Mouse (Mus musculus): ENCODE data around the gene Denr.

Gene Denr

DNA sequence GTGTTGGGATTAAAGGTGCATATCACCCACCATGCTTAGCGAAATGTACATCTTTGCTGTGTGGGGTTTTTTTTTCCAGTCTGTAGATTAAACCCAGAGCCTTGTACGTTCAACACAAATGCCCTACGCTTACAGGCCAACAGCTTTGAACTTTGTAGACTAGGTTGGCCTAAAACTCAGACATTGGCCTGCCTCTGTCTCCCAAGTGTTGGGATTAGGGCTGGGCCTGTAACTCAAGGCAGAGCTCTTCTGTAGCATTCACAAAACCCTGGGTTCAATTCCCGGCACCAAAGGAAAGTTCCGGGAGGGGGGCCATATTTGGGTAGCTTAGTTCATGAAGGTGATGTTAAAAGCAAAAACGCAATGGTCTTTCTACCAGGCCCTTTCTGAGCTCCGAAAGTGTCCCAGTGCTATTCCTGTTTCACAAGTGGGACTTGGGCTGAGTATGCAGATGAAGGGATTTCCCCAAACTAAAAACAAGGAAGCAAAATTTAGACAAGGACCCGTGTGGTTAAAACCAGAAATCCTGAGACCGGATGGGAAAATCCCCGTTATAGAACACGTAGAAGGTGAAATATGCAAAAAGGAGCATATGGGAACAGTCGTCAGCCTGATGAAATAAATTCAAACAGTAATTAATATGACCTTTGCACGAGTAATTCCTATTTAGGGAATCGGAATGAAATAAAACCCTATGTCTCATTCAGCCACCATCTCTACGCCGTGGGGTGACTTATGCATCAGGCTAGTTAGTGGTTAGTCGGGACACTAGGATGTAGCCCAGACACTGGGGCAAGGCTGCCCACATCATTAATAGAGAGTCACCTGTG, 614 bp upstream of the Denr start:
- no peak for DNase-seq (ENCODE audit: extremely low read depth, low read depth, low spot score)

DNA sequence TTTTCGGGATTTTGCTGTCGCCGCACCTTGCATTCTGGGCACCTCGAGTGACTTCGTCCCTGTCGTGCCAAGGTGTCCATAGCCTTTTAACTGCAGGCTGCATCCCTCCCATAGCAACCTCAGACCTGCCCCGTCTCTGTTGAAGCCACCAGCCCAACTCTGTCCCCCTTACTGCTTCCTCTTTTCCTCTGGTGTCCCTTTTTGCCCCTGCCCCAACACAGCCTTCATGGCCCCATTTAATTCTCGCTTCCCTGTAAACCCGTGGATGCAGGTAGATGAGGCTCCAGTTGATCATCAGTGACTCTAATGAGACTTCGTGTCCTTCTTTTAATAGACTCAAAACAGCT, 629 bp downstream of the Denr start:
- DNase-seq (ENCODE audit: extremely low read depth, low read depth, low spot score) = no peak

DNA sequence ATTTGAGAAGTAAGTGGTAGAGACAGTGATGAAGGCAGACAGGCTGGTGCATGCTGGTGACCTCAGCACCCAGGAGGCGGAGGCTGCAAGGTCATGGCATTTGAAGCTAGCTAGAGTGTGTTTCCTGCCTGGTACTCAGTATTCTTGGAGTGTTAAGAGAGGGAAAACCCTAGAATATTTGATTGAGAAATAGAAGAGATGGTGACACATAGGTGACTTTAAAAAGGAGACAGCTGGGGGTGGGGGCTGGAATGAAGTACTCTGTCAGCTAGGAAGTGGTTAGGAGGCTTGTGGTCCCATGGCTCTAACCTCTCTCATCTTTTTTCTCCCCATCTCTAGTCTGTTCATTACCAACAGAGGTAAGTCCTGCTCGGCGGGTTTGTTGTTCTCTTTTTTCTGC, 7.9 kb downstream of the Denr start:
- no peak for DNase-seq (ENCODE audit: extremely low read depth, low read depth, low spot score)

DNA sequence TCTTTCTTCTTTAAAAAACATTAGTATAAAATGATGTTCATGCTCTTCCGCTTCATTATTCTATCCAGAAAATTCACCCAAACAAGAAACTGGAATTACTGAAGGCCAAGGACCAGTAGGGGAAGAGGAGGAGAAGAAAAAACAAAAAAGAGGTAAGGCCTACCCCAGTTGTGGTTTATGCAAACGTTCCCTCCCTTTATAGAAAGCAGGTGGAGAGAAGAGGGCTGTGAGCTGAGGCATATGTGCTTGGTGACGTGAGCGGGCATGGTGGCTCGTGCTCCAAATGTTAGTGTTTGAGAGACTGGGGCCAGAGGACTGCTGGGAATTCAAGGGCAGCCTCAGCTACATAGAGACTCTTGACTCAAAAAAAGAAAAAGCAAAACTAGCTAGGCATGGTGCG, 15.1 kb downstream of the Denr start:
- DNase-seq (ENCODE audit: extremely low read depth, low read depth, low spot score) = no peak

DNA sequence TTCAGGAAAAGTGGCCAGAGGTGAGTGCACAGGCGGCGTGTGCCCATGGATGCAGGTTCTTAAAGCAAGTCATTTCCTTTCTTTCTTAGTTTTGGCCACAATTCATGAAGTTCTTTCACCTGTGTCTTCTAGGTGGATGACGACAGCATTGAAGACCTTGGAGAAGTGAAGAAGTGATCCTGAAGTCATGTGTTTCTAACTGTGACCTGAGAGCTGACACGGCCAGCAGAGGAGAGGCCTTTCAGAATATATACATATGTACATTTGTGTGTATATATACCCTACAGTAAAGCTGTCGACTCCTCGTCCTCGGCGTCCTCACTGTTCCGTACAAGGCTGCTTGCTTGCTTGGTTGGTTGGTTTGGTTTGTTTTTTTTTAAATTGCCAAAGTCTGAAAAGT, 20.1 kb downstream of the Denr start, which contains the start of gene Gm43518:
Gene Gm43518 (plus strand): TSS at position 301 of the 400 bp plus-strand sequence.
- no peak for DNase-seq (ENCODE audit: extremely low read depth, low read depth, low spot score)

DNA sequence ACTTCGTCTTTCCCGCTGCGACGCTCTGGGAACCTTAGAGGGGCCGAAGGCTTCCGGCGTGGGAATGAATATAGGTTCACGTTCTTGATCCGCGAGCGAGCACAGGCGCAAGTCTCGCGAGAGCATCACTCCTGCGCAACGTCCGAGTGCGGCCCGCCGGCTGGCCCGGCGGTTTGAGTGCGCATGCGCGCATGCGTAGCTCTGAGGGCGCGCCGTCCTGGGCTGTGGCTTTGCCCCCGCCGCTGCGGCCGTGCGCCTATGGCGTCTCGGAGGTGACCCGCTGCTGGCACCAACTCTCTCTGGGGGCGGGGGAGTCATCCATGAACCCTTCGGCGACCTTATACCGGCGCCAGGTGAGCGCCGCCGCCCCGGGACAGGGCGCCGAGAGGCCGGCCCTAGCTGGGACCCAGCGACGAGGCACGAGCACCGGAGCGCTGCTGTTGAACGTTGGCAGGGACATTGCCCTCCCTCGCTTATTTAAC, 23.6 kb downstream of the Denr start, which contains the start of gene Ccdc62:
Gene Ccdc62 (plus strand): TSS at position 172 of the 482 bp plus-strand sequence.
- DNase-seq (ENCODE audit: extremely low read depth, low read depth, low spot score) = no peak

DNA sequence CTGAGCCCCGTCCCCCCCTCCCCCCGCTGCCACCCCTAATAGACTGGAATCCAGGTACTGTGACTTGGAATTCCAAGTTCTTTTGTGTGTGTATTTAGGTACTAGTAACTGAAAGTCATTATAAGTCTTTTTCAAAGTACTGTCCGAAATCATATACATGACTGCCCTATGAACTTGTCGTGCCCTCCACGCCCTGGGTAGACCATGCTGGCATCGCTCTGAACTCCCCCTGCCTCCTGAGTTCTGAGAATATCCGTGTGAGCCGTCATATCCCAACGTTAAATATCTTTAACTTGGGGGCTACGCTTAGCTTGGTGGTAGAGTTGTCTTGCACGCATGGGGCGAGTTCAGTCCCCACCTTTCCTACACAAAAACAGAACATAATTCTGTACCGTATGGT, 24.2 kb downstream of the Denr start:
- DNase-seq (ENCODE audit: extremely low read depth, low read depth, low spot score) = no peak

DNA sequence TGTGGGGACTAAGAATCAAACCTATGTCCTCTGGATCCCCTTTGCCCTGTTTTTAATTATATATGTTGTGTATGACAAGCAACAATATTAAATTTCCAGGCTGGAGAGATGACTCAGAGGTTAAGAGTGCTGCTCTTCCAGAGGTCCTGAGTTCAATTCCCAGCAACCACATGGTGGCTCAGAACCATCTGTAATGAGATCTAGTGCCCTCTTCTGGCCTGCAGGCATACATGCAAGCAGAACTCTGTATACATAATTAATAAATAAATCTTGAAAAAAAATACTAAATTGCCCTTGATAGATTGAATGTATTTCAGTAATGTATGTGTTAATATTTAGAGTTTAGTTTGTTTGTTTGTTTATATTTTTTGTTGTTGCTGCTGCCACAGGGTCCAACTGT, 26.0 kb downstream of the Denr start:
- DNase-seq (ENCODE audit: extremely low read depth, low read depth, low spot score) = no peak

DNA sequence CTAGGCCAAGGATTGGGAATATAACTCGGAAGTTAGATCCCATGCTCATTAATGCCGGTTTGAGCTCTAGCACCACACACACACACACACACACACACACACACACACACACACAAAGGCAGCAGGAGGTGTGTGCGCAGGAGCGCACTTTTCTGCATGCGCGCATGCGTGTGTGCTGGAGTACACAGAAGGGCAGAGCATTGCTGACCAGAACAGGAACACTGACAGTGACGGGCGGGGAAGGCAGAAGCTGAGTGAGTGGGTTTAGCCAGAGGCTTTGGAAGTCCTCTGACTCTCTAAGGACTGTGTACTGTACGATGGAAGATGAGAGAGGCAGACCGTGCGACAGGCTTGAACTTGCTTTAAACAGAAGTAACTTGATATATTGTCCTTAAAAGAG, 26.6 kb downstream of the Denr start:
- DNase-seq (ENCODE audit: extremely low read depth, low read depth, low spot score) = no peak

DNA sequence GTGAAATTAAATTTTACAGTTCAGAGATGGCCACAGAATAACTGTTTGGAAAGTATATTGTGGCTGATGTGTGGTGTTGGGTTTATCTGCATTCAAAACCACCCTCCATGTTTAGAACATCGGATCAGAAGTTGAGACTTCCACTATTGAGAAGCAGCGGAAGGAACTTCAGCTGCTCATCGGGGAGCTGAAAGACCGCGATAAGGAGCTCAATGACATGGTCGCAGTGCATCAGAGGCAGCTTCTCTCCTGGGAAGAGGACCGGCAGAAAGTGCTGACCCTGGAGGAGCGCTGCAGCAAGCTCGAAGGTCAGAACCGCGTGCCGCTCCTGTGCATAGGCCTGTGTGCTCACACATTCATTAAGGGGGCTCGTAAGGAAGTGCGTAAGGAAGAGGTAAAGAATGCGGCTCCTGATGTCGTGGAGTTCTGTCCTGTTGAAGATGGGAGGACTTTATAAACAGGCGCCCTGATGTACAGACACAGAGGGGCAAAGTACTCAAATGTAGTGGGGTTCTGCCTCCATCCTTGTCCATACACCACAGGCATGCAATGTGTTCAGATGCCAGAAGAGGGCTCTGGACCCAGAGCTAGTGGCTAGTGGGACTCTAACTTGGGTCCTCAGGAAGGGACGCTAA, 27.1 kb downstream of the Denr start:
- no peak for DNase-seq (ENCODE audit: extremely low read depth, low read depth, low spot score)

DNA sequence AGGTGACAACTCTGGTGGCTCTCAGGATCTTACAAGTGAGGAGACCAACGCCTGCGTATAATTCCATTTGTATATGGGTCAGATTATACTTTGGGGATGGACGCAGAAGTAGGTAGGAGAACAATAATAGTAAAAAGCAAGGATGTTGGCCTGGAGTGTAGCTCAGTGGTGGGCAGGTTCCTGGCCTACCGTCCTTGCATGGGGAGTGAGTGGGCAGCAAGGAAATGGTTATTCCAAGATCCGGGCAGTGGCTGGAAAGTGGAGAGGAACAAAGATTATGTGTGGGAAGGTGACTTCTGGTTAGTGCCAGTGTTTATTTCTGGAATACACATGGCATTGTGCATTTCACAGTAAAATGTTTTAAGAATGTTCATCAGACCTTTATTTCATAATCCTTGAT, 29.0 kb downstream of the Denr start:
- no peak for DNase-seq (ENCODE audit: extremely low read depth, low read depth, low spot score)

DNA sequence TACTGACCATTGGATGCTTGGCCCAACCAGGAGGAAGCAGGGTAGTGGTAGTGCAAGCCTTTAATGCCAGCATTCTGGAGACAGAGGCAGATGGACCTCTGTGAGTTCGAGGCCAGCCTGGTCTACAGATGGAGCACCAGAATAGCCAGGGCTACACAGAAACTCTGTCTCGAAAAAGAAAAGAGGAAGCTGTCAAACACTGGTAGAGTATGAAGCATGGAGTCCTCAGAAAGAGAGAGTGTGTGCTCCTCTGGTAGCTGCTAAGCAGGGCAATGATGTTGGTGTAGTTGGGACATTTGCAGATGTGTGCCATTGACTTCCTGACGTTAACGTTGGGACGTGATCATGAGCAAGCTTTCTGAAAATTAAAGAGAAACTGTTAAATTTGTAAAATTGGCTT, 31.5 kb downstream of the Denr start:
- DNase-seq (ENCODE audit: extremely low read depth, low read depth, low spot score) = no peak

DNA sequence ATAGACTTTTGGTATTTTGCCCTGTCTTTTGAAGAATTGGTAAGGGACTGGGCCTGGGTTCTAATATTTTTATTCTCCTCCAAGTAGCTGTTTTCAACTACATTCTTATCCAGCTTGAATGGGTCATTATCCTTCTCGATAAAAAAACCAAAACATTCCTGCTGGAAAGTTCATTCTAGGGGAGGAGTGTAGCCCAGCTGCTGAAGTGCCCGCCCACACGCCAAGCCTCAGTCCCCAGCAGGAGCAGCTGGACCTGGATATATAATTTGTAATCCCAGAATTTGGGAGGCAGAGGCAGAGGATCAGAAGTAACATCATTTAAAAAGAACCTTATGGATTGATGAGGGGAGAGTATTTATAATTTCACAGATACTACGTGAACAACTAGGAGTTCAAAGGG, 39.6 kb downstream of the Denr start:
- DNase-seq (ENCODE audit: extremely low read depth, low read depth, low spot score) = no peak

DNA sequence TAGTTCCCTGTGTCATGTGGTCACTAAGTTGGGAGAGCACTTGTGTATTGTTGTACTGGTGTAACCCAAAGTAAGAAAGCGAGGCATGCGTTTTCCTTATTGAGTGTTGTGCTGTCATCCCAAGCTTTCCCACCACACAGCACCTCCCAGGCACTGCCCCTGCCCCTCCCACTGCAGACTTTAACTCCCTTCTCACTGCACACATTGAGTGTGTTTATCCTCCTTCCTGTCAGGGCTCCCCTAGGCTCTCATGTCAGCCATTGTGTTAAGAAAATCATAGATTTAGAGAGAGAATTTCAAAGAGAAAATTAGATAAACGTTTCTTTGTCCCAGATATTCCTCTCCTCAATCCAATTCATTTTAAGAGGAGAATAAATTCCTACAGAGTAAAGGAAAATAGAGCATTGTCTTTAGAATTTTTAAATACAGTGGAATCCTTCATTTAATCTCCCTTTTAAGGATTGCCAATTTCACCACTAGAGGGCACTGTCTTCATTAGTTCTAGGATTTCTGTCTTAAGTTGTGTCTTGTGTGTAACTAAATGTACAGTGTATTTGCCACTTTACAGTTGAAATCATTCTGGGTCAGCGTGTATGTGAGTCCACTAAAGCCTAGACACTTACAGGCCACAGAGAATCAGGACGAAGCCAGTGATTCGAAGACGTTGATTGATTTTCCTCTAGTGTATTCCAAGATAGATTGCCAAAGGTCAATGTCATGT, 40.2 kb downstream of the Denr start:
- DNase-seq (ENCODE audit: extremely low read depth, low read depth, low spot score) = no peak

DNA sequence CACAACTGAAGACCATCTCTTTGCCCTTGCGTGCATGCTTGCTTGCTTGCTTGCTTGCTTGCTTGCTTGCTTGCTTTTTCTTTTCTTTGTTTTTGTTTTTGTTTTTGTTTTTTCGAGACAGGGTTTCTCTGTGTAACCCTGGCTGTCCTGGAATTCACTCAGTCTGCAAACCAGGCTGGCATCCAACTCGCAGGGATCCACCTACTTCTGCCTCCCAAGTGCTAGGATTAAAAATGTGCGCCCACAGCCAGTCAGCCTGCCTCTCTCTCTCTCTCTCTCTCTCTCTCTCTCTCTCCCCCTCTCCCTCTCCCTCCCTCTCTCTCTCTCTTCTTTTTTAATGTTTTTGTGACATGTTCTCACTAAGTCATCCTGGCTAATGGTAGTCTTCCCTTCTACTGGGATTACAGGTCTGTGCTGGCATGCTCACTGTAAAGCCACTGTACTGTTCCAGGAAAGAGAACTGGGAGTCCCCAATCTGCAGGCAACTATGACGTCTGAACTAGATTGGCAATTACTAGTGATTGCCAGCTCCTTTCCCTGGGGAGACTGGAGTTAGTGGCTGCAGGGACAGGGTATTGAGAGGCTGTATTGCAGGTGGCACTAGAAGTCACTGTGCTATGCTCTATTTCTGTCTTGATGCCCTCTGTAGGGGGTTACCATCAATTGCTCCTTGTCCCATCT, 45.5 kb downstream of the Denr start:
- DNase-seq (ENCODE audit: extremely low read depth, low read depth, low spot score) = no peak

DNA sequence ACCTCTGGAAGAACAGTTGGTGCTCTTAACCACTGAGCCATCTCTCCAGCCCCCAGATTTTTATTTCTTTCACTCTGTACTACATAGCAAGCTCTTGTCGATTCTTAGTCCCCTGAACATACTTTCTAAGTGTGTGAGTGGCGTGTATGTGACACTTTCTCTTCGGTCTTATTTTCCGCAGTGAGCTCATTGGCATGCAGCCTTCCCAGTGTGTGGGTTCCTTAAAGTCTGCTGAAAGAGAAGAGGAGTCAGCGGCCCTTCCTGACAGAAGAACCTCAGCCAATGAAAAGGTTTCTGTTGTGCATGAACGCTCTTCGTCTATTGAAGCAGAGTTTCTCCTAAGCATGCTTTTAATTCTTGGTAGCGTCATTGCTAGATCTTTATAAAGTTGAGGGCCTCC, 50.2 kb downstream of the Denr start:
- DNase-seq (ENCODE audit: extremely low read depth, low read depth, low spot score) = no peak

DNA sequence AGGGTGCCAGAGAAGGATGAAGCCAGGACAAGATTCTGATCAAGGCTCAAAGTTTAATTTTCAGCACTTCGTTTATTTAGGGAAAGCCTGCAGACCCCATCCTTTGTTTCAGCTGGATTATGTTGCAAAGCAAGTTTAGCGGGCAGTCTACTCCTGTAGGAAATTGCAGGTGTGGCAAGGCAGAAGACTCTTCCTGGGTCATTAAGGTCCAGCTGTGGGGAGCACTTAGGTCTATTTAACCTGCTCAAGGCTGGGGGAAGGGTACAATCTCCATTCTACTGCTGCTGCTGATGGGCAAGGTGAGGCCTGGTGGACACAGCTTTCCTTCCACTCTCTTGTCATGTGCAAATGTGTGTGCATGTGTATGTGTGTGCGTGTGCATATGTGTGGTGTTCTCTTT, 52.0 kb downstream of the Denr start:
- DNase-seq (ENCODE audit: extremely low read depth, low read depth, low spot score) = no peak

DNA sequence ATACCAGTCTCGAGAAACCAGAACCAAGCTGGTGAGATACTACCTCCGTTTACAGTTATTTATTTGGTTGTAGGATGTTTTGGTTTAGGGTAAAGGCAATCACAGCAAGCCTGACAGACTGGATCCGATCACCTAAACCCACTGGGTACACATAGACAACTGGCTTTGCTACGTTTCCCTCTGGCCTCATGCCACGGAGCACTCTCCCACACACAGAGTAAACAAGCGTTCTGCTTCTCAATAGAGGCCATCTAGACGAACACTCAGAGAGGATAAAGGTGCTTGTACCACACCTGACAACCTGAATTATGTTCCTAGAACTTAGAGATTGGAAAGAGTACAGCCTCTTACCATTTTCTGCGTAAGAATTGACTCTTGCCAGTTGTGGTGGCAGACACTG, 53.2 kb downstream of the Denr start:
- DNase-seq (ENCODE audit: extremely low read depth, low read depth, low spot score) = no peak

DNA sequence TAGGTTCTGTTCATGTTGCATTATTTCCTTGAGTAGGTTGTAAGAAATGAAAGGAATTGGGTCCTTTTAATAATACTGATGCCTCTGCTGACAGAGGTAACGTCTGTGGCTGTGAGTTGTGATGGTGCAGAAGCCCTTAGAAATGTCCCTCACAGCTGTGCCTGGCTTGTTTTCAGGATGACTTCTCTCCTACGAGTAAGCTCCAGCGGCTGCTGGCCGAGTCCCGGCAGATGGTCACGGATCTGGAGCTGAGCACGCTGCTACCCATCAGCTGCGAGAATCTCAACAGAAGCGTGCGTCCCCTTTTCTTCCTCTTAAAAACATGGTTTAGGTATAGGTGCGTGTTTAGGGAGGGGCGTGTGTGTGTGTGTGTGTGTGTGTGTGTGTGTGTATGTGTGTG, 54.1 kb downstream of the Denr start:
- no peak for DNase-seq (ENCODE audit: extremely low read depth, low read depth, low spot score)

DNA sequence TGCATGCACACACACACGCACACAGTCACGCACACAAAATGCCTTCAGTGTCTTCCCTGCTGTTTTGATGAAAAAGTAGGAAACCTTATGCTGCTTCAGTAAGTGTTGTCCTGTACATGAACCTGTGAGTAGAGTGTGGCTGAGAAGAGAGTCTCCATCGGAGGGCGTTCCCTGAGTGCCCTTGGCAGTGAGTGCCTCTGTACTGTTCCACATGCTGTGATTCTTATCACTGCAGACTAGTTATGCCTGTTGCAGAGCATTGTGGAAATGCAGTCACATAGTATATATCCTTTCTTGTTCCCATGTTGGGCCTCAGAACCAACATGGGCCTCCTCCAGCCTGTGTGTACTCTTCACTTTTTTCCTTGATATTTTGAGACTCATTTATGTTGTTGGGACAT, 57.2 kb downstream of the Denr start:
- no peak for DNase-seq (ENCODE audit: extremely low read depth, low read depth, low spot score)

DNA sequence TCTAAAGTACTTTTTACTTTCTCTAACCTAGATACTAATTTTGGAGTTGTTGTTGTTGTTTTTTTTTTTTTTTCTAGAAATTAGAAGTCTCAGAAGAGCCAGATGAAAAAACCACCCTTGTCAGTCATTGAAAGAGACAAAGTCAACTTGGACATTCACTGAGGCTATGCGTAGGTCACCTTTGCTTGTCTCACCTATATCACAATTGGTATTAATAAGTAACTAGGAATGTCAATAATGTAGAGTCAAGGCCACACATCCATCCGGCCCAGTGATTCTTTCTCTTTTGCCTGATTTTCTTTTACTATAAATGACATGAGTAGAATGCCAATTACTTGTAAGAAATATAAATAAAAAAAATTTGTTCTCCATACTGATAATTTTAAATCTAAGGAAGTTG, 59.8 kb downstream of the Denr start:
- DNase-seq (ENCODE audit: extremely low read depth, low read depth, low spot score) = no peak
